ENCODE assay signal across 39 mouse cellular contexts in the genomic region with DNA sequence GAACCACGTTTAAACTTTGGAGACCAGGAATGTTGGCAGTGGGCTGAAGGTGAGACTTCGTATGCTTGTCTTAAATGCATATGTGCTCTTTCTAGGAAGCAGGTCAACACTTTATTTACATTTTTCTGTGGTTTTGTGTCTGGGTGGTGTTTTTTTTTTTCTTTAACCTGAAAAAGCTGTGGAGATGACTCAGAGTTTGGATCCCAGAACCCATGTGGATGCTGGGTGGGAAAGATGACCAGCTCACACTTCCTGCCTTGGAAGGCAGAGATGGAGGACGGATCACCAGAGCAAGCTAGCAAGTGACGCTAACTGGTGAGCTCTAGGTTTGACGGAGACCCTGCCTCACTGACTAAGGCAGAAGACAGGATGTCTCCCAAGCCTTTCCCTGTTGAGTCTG. TPM values are rescaled to one million over a fixed set of nuclear protein-coding genes. Genes with fewer than 3 reads are reported as not detected.
"Had no signal": no experiment of that assay in that cellular context is flagged by ENCODE, and none has a peak within 500 bp of the region (broad histone marks: within the 10 kb centered on the region; RNA-seq: fewer than 3 reads in every experiment).

No protein-coding gene starts in this region.

- H3K4me1 ChIP-seq: embryonic facial prominence, embryonic 10.5 days; embryonic facial prominence, embryonic 13.5 days; embryonic facial prominence, embryonic 15.5 days; forebrain, embryonic 10.5 days; forebrain, embryonic 12.5 days; forebrain, embryonic 13.5 days; forebrain, embryonic 15.5 days; heart, embryonic 10.5 days had no signal

- H3K9ac ChIP-seq: embryonic facial prominence, embryonic 12.5 days; embryonic facial prominence, embryonic 13.5 days; embryonic facial prominence, embryonic 15.5 days; forebrain, embryonic 12.5 days; forebrain, embryonic 13.5 days; forebrain, embryonic 15.5 days had no signal

- H3K27ac ChIP-seq: embryonic facial prominence, embryonic 10.5 days; embryonic facial prominence, embryonic 12.5 days; embryonic facial prominence, embryonic 13.5 days; embryonic facial prominence, embryonic 15.5 days; forebrain, embryonic 10.5 days; forebrain, embryonic 12.5 days; forebrain, embryonic 13.5 days; forebrain, embryonic 15.5 days; gastrocnemius, adult 2 months; heart, adult 2 months; heart, embryonic 10.5 days had no signal

- H3K9me3 ChIP-seq: embryonic facial prominence, embryonic 10.5 days; embryonic facial prominence, embryonic 12.5 days; embryonic facial prominence, embryonic 13.5 days; embryonic facial prominence, embryonic 15.5 days; forebrain, embryonic 10.5 days; forebrain, embryonic 12.5 days; forebrain, embryonic 13.5 days; forebrain, embryonic 15.5 days; heart, embryonic 10.5 days had no signal

- H3K4me3 ChIP-seq: embryonic facial prominence, embryonic 10.5 days; embryonic facial prominence, embryonic 12.5 days; embryonic facial prominence, embryonic 13.5 days; embryonic facial prominence, embryonic 15.5 days; erythroblast, embryonic 14.5 days; forebrain, embryonic 10.5 days; forebrain, embryonic 12.5 days; forebrain, embryonic 13.5 days; forebrain, embryonic 15.5 days; gastrocnemius, adult 2 months; heart, adult 2 months; heart, embryonic 10.5 days had no signal

- ATAC-seq: forebrain, embryonic 13.5 days; forebrain, embryonic 14.5 days; forebrain, embryonic 15.5 days; forebrain, embryonic 16.5 days had no signal

- H3K4me2 ChIP-seq: embryonic facial prominence, embryonic 12.5 days; embryonic facial prominence, embryonic 13.5 days; embryonic facial prominence, embryonic 15.5 days; forebrain, embryonic 12.5 days; forebrain, embryonic 13.5 days; forebrain, embryonic 15.5 days had no signal

- DNase-seq: cerebellum, adult 9-10 months; cerebellum, adult 9-11 months; cerebellum, postnatal 10 days; cerebellum, postnatal 14 days; cerebellum, postnatal 25 days; cerebellum, postnatal 36 days; embryo, embryonic 11 days; gastrocnemius, adult 2 months; gastrocnemius, postnatal 10 days; gastrocnemius, postnatal 14 days; gastrocnemius, postnatal 25 days; gastrocnemius, postnatal 36 days; heart, adult 11 months; heart, adult 18-20 months; heart, adult 2 months had no signal

- H3K27me3 ChIP-seq: embryonic facial prominence, embryonic 12.5 days; embryonic facial prominence, embryonic 13.5 days; embryonic facial prominence, embryonic 15.5 days; forebrain, embryonic 12.5 days; forebrain, embryonic 13.5 days; forebrain, embryonic 15.5 days had no signal

RNA-seq across cellular contexts. Expression of gene B3gnt4, which starts 4.6 kb away (rescaled TPM):
- total RNA-seq: gastrocnemius, adult 2 months; gastrocnemius, adult 8-10 months; gastrocnemius, postnatal 10 days; gastrocnemius, postnatal 14 days; gastrocnemius, postnatal 25 days; gastrocnemius, postnatal 36 days; gastrocnemius, postnatal 4 days; granulocyte monocyte progenitor cell, adult 5-6 weeks; heart, adult 18-20 months; heart, adult 2 months; heart, adult 8-10 months had no signal
- polyA plus RNA-seq: erythroblast, embryonic 14.5 days had no signal

RNA-seq across cellular contexts. Expression of gene Gm49027, which starts 10.4 kb away (rescaled TPM):
- total RNA-seq: common myeloid progenitor, adult 5-6 weeks; gastrocnemius, adult 8-10 months; gastrocnemius, postnatal 36 days; granulocyte monocyte progenitor cell, adult 5-6 weeks had no signal
- polyA plus RNA-seq: erythroblast, embryonic 14.5 days; forebrain, embryonic 10.5 days had no signal

RNA-seq across cellular contexts. Expression of gene Il31, which starts 25.6 kb away (rescaled TPM):
- total RNA-seq: common myeloid progenitor, adult 5-6 weeks; gastrocnemius, adult 18-20 months; gastrocnemius, adult 2 months; gastrocnemius, adult 8-10 months; gastrocnemius, postnatal 10 days; gastrocnemius, postnatal 14 days; gastrocnemius, postnatal 25 days; gastrocnemius, postnatal 36 days; gastrocnemius, postnatal 4 days; granulocyte monocyte progenitor cell, adult 5-6 weeks; heart, adult 18-20 months; heart, adult 2 months; heart, adult 8-10 months had no signal
- polyA plus RNA-seq: cortical plate, adult 2 months; embryonic facial prominence, embryonic 10.5 days; embryonic facial prominence, embryonic 11.5 days; embryonic facial prominence, embryonic 12.5 days; embryonic facial prominence, embryonic 13.5 days; embryonic facial prominence, embryonic 14.5 days; embryonic facial prominence, embryonic 15.5 days; erythroblast, embryonic 14.5 days; forebrain, embryonic 10.5 days; forebrain, embryonic 11.5 days; forebrain, embryonic 12.5 days; forebrain, embryonic 13.5 days; forebrain, embryonic 14.5 days; forebrain, embryonic 15.5 days; forebrain, embryonic 16.5 days; frontal cortex, adult 2 months; gonadal fat pad, adult 2 months; heart, adult 2 months; heart, embryonic 10.5 days had no signal

RNA-seq across cellular contexts. Expression of gene Lrrc43, which starts 25.8 kb away (rescaled TPM):
- total RNA-seq: common myeloid progenitor, adult 5-6 weeks; gastrocnemius, adult 18-20 months; gastrocnemius, adult 2 months; gastrocnemius, adult 8-10 months; gastrocnemius, postnatal 10 days; gastrocnemius, postnatal 14 days; gastrocnemius, postnatal 25 days; gastrocnemius, postnatal 36 days; gastrocnemius, postnatal 4 days; granulocyte monocyte progenitor cell, adult 5-6 weeks; heart, adult 18-20 months; heart, adult 2 months; heart, adult 8-10 months had no signal
- polyA plus RNA-seq: embryonic facial prominence, embryonic 10.5 days; embryonic facial prominence, embryonic 11.5 days; embryonic facial prominence, embryonic 12.5 days; embryonic facial prominence, embryonic 13.5 days; erythroblast, embryonic 14.5 days; forebrain, embryonic 10.5 days; forebrain, embryonic 11.5 days; forebrain, embryonic 12.5 days; heart, embryonic 10.5 days had no signal
